Mouse (Mus musculus) E14TG2a.4 (cell line): ENCODE measurements around the gene Bcam.

Source experiments
- H3K27me3 ChIP-seq: 2 replicates; pipeline ENCODE4 v1.6.1; 2014; ENCODE audit warnings: low read length, control low read depth; ENCODE audit not compliant: insufficient read depth
- H3K36me3 ChIP-seq: 2 replicates; pipeline ENCODE4 v1.6.1; 2014; ENCODE audit warnings: low read length, control low read depth; ENCODE audit not compliant: insufficient read depth
- H3K4me1 ChIP-seq: replicated peaks from 2 replicates; pipeline ENCODE4 v1.6.1; 2014; ENCODE audit warnings: low read depth, low read length, control low read depth
- H3K4me3 ChIP-seq: replicated peaks from 2 replicates; pipeline ENCODE4 v1.5.1; 2014; ENCODE audit warnings: mild to moderate bottlenecking, low read length
- H3K9me3 ChIP-seq: 2 replicates; pipeline ENCODE4 v1.6.1; 2014; ENCODE audit warnings: low read length, control low read depth
- CTCF ChIP-seq: conservative IDR thresholded peaks from 2 replicates; pipeline ENCODE4 v1.5.1; 2014; ENCODE audit warnings: low read length
- NANOG ChIP-seq: IDR thresholded peaks from 2 replicates; pipeline ENCODE4 v1.6.1; 2014; ENCODE audit warnings: borderline replicate concordance, low read length, mixed read lengths
- POU5F1 ChIP-seq: IDR thresholded peaks from 2 replicates; pipeline ENCODE4 v1.6.1; 2014; ENCODE audit warnings: low read length, borderline replicate concordance

The Bcam gene

GRCm38 (mm10) chr7:19716055-19716682, 54.6 kb downstream of the Bcam start:
- H3K27me3 ChIP-seq = no peaks in the 10 kb centered on the region
- H3K9me3 ChIP-seq = no peaks in the 10 kb centered on the region
- H3K36me3 ChIP-seq = peaks cover 74% of the 10 kb centered on the region
- peak overlapping the region; percentile 76 for H3K4me3 ChIP-seq
- TF ChIP-seq CTCF = no peak
- no peak for TF ChIP-seq NANOG
- peaks cover 65% of the 10 kb centered on the region for H3K4me1 ChIP-seq

DNA sequence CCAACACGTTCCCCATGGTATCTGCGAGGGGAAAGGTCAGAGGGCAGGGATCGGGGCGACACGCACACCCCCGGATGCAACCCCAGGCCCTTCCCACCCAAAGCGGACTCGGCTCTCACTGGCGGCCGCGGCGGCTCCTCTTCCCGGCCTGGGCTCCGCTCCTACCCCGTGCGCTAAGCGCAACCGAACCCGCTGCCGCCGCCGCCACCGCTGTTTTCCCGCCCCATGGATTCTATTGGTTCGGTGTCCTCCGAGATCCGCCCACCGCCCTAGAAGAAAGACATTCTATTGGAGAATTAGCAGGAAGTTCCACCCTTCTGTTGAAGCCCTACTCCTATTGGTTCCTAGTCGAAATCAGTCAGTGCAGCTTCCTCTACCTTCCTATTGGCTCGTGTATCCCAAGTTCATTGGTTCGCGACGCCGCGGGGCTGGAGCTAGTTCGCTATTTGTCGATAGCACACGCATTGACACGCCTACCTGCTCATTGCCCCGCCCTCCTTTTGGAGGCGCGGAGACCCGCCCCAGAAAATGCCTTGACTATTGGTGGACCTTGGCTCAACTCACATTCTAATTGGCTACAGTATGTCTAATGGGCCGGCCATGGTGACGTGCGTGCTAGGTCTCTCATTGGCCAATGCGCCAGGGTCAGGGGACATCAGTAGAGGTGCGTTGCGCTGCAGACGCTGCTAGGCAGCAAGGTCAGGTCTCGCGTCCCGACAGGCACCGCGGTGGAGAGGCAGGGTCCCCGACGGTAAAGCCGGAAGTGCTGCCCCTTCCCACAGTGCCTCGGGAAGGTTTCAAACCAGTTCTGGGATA, 55.4 kb downstream of the Bcam start, which contains the start of gene Tomm40:
Gene Tomm40, minus strand, starts transcription at position 200 of the 816 bp plus-strand sequence.
- Histone ChIP-seq H3K9me3 (no peaks in the 10 kb centered on the region), H3K4me3 (peak within 1 kb of the TSS; percentile 100), H3K4me1 (peaks cover 71% of the 10 kb centered on the region), H3K36me3 (peaks cover 74% of the 10 kb centered on the region), H3K27me3 (no peaks in the 10 kb centered on the region)
- no peak for TF ChIP-seq CTCF
- no peak for TF ChIP-seq POU5F1
- TF ChIP-seq NANOG = no peak

DNA sequence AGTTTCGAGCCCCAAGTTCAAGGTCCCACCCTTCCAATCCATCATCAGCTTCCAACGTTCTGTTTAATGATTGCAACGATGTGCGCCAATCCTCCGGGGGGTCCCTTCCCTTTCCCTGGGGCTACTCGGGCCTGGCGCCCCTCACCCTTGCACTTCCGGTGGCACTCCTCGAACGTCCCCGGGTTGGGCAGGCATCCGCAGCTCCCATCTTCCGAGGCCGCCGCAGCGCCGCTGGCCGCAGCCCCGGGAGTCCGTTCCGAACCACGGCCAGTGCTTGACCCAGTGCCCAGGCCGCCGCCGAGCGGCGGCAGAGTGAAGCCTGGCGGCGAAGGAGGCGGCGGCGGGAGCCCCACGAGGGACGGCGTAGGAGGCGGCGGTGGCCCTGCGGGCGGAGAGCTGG, 56.0 kb downstream of the Bcam start:
- Histone ChIP-seq H3K27me3 (no peaks in the 10 kb centered on the region), H3K4me1 (peaks cover 75% of the 10 kb centered on the region), H3K4me3 (peak overlapping the region; percentile 100), H3K9me3 (no peaks in the 10 kb centered on the region), H3K36me3 (peaks cover 74% of the 10 kb centered on the region)
- TF ChIP-seq CTCF (no peak), NANOG (no peak), POU5F1 (no peak)

GRCm38 (mm10) chr7:19713598-19713997, 57.2 kb downstream of the Bcam start:
- no peak for TF ChIP-seq POU5F1
- no peak for TF ChIP-seq CTCF
- TF ChIP-seq NANOG = no peak
- H3K4me3 ChIP-seq = peak overlapping the region; percentile 100
- H3K4me1 ChIP-seq = peaks cover 74% of the 10 kb centered on the region
- peaks cover 74% of the 10 kb centered on the region for H3K36me3 ChIP-seq
- no peaks in the 10 kb centered on the region for H3K27me3 ChIP-seq
- no peaks in the 10 kb centered on the region for H3K9me3 ChIP-seq

DNA sequence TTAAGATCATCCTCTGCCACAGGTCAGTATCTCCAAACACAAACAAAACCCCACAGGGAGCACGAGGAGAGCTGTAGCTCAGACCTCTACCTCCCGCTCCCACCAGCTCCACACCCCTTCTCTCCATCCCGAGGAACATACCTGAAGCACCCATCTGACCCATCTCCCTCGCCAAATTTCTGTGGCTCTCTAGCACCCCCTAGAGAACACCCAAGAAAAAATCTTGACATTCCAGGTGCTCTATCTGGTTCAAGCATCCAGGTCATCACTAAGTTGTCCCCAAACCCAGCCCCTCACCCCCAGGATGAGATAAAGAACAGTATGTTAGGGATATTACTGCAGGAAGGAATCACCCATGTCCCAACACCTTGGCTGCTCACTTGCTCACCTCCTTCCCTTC, 57.6 kb downstream of the Bcam start:
- Histone ChIP-seq H3K4me1 (peaks cover 70% of the 10 kb centered on the region), H3K9me3 (no peaks in the 10 kb centered on the region), H3K27me3 (no peaks in the 10 kb centered on the region), H3K36me3 (peaks cover 73% of the 10 kb centered on the region), H3K4me3 (peak overlapping the region; percentile 100)
- no peak for TF ChIP-seq NANOG
- TF ChIP-seq CTCF = peak; percentile 60

DNA sequence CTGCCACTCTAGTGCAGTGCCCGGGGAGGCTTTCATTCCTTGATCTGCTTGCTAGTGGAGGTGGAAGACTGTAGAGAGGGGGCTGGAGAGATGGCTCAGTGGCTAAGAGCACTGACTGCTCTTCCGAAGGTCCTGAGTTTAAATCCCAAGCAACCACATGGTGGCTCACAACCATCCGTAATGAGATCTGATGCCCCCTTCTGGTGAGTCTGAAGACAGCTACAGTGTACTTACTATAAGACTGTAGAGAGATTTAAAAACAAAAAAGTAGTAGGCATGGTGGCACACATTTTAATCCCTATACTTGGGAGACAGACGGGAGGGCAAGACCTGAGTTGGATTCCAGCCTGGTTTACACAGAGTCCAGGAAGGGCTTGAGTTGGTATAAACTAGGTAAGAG, 58.4 kb downstream of the Bcam start:
- peaks cover 67% of the 10 kb centered on the region for H3K4me1 ChIP-seq
- H3K36me3 ChIP-seq = peaks cover 75% of the 10 kb centered on the region
- H3K4me3 ChIP-seq = no peak overlapping the region; the same call in 1 of the 2 replicates
- TF ChIP-seq NANOG (no peak), CTCF (peak; percentile 29)
- H3K27me3 ChIP-seq = no peaks in the 10 kb centered on the region
- H3K9me3 ChIP-seq = no peaks in the 10 kb centered on the region

DNA sequence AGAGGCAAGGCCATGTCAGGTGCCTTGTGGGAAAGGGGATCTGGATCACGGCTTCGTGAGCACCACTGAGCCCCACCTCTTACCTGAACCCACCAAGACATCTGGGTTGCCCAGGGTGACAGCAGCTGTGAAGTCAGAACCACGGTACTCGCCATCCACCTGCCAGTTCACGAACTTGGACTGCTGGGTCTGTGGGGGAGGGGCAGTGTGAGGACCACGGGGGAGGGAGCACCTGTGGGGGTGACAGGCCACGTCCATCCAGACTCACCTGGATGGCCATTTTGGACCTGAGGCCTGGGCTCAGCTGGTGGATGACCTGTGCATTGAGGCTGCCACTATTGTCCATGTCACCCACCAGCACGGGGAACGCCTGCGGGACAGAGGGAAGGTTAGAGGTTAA, 60.2 kb downstream of the Bcam start:
- H3K4me3 ChIP-seq = no peak overlapping the region
- no peaks in the 10 kb centered on the region for H3K9me3 ChIP-seq
- peaks cover 82% of the 10 kb centered on the region for H3K36me3 ChIP-seq
- no peak for TF ChIP-seq POU5F1
- no peak for TF ChIP-seq CTCF
- TF ChIP-seq NANOG = no peak
- H3K4me1 ChIP-seq = peaks cover 55% of the 10 kb centered on the region
- no peaks in the 10 kb centered on the region for H3K27me3 ChIP-seq
